Mouse (Mus musculus): ENCODE data around the gene Rilpl1.
A peak's percentile ranks its signal among the peaks of the same experiment; 100 is the strongest.
"Not testable (repeated sequence)": the region's sequence is repeated elsewhere in the genome, so short reads cannot be mapped to it uniquely, and the experiment has no call there.

Gene Rilpl1

DNA sequence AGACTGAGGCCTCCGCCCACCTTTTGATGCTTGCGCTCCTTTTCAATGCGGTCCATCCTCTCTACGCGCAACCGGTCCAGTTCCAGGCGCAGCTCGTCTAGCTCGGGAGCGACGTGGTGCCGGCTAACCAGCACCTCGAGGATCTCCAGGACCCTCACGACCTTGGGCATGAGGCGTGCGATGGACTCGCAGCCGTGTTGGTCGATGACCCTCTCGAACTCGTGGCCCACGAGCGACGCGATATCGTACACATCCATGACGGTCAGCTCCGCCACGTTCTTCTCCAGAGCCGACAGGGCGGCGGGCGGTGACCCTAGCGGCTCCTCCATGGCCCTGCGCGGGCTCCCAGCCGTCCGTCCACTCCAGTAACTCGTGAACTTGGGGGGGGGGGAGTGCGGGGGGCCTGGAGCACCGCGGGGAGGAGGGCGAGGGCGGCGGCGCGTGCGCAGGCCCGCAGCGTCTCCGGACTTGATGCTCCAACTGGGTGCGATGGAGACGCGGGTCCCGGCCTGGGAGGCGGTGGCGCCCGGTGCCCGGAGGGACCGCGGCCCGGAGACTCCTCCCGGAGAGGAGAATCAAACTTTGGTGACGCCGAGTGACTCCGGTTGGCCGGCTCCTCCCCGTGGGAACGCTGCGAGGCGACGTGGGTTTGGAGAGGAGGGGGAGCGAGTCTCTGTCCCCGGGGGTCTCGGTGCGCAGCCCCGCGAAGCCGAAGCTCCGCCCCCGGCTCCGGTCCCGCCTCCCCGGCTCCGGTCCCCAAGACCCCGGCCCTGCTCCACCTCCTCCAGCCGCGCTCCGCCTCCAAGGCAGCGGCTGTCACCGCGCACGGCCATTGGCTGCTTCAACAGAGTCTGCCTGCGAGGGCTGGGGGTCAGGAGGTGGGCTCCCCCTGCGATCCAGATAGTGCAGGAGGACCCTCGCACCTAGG is at the start of gene Rilpl1:
Gene Rilpl1 (minus strand): TSS at position 737 of the 928 bp plus-strand sequence.
- peak; percentile 72 for ATAC-seq (ENCODE audit: low TSS enrichment)

DNA sequence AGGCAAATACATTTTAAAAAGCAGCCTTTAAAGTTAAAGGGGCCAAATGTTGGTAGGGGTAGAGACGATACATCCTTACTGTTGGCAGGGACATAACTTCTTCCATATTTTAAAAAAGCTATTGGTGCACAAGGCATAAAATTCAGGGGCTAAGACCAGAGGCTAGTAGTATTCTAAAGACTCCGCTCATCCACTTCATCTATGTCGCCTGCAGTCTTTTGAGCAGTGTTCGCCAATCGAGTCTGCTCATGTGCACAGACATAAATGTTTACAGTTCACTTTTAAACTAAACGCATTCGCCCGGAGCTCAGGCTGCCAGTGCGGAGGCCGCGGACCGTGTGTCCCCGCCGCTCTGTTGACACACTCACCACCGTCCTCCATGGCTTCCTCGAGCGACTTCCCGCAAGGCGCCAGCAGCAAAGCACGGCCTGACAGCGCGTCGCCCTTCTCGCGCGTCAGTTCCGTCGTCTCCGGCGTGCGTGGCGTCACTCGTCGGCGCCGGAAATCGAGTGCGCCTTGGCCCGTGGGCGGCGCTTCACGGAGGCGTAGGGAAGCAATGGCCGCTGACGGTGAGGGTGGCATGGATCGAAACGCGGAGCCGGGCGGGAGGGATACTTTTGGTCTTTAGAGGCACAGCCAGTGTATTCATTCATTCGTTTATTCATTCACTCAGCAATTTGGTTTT is 47.6 kb upstream of the Rilpl1 start, which contains the start of the genes Eif2b1 and Gtf2h3:
Gene Eif2b1 (minus strand): TSS at position 499 of the 685 bp plus-strand sequence.
Gene Gtf2h3 (plus strand): TSS at position 508 of the 685 bp plus-strand sequence.
- ATAC-seq (ENCODE audit: low TSS enrichment) = peak; percentile 97; the same call in 1 of the 2 replicates

DNA sequence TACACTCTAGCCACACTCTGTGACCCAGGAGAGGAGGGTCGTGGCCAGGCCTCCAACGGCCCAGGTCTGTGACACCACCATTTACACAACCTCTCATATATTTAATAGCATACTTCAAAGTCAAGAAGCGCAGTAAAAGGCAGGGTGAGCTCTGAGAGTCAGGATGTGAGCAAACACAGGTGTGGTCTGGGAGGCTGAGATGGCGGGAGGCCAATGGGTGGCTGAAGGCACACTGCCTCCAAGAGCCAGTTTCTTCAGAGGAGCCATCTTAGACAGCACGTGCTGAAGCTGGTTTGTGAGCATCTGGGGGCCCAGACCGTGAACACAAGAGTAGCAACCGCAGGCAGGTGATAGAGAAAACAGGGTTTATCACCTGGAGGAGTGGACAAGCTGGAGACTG is 44.3 kb upstream of the Rilpl1 start:
- ATAC-seq (ENCODE audit: low TSS enrichment) = no peak

DNA sequence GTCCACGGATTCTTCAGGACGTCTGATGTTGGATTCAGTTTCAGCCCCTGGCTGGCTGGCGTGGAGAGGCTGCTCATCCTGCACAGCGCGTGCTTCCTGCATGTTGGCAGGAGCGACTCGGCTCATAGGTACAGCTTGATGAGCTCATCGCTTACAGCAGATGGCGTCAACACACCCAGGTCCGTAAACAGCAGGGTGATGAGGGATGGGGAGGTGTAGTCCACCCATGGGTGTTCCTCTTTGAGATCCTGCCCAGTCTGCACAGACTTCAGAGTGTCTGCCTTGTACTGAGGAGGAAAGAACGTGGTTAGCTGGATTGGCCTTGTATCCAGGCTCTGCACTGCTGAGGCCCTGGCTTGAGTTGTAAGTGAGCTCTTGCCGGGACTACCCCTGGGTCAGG is 39.9 kb upstream of the Rilpl1 start:
- ATAC-seq (ENCODE audit: low TSS enrichment) = 0 out of 2 replicates have a peak, but pooled peaks have one; percentile 6

DNA sequence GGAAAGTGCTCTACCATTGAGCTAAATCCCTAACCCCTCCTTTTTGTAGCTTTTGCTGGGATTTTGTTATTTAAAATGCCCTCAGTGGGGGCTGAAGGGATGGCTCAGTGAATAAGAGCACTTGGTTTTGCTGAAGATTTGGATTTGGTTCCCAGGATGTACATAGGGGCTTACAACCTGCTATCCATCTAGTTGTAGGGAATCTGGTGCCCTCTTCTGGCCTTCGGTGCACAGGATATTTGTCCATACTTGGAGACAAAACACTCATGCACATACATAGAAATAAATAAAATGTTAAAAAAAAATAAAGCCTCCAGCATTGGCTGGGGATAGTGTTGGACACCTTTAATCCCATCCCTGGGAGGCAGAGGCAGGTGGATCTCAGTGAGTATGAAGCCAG is 24.0 kb upstream of the Rilpl1 start:
- ATAC-seq (ENCODE audit: low TSS enrichment) = no peak

DNA sequence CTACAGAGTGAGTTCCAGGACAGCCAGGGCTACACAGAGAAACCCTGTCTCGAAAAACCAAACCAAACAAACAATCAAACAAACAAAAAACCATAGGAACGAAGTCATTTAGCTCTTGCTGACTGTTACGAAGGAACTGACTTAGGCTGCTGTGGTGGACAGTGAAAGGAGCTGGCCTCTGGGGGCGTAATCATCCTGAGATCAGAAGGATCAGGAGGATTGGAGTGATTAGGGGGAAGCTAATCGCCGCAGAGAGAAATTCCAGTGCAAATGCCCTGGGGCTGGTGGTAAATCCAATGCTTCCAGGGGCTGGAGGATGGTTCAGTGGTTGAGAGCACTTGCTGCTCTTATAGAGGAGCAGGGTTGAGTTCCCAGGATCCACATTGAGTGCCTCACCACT is 22.4 kb upstream of the Rilpl1 start:
- no peak for ATAC-seq (ENCODE audit: low TSS enrichment)

DNA sequence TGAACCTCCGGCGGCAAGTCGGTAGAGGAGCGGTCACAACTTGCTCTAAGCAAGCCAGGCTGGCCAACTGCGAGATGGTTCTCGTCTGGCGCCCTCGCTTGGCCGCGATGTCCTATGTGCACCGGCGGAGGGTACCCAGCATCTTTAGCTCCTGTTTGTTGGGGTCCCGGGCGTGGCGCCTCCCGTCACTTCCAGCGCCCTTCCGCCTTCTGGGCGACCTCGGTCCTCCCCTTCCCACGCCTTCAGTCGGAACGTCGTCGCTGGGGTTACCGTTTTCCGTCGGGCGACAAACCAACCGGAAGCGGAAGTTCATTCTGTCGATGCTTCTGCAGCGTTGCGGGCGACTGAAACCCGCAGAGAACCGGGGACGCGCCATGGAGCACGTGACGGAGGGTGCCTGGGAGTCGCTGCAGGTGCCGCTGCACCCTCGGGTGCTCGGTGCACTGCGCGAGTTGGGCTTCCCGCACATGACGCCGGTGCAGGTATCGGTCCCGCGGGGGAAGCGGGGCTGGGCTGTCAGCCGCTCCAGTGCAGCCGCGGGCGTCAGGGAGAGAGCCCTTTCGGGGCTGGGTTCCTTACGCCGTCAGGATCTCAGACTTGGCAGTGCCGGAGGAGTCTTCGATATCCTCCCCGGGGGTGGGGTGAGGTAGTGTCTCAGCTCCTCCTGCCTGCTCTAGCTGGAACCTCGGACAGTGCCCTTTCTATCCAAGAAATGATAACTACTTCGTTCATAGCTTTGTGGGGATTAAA is 21.5 kb upstream of the Rilpl1 start, which contains the start of gene Ddx55:
Gene Ddx55 (plus strand): TSS at position 307 of the 750 bp plus-strand sequence.
- peak; percentile 84 for ATAC-seq (ENCODE audit: low TSS enrichment)

DNA sequence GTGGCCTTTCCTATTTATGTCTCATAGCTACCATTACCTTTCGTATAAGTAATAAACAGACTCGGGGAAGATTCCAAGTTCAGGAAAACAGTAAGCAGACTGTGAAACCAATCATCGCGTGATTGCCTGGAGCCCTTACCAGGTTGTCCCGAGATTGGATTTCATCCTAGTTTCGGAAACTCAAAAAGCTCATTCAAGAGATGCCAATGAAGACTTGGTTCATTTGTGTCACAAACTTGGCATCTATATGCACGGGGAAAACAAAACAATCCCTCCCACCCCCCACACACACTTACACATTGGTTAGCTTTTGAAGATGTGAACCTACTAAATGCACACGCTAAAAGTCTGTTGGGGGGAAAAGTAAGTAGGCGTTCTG is 20.9 kb upstream of the Rilpl1 start:
- no peak for ATAC-seq (ENCODE audit: low TSS enrichment)

DNA sequence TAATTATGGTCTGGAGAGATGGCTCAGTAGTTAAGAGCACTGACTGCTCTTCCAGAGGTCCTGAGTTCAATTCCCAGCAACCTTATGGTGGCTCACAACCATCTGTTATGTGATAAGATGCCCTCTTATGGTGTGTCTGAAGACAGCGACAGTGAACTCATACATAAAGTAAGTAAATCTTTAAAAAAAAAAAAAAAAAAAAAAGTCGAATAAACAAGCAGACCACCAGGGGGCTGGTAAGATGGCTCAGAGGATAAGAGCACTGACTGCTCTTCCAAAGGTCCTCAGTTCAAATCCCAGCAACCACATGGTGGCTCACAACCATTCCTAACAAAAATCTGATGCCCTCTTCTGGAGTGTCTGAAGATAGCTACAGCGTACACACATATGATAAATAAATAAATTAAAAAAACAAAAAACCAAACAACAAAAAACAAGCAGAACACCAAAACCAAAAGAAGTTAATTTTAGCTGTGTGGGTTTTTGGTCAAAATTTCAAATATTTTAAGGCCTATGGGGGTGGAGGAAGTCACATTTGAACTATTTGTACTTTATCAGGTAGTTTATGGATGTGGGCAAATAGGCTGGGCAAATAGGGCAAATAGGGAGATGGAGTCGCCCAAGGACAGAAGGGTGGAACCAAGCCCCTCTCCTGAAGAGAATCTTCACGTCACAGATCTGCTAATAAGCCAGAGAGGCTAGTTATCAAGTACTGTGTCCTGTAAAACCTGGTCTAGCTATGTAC is 20.3 kb upstream of the Rilpl1 start:
- not testable (repeated sequence) for ATAC-seq (ENCODE audit: low TSS enrichment)

DNA sequence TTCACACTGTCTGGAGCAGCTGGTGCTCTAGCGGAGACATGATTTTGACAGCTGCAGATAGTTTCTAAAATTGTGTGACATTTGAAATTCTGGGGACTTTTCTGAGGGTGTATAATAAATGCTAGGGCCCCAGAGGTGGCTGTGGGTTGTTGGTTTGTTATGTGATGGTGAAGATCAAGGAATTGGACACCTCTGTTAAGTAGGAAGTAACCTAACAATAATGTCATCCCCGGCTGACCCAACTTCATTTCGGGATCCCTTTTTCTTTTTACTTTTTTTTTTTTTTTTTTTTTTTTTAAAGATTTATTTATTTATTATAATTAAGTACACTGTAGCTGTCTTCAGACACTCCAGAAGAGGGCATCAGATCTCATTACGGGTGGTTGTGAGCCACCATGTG is 19.5 kb upstream of the Rilpl1 start:
- not testable (repeated sequence) for ATAC-seq (ENCODE audit: low TSS enrichment)

DNA sequence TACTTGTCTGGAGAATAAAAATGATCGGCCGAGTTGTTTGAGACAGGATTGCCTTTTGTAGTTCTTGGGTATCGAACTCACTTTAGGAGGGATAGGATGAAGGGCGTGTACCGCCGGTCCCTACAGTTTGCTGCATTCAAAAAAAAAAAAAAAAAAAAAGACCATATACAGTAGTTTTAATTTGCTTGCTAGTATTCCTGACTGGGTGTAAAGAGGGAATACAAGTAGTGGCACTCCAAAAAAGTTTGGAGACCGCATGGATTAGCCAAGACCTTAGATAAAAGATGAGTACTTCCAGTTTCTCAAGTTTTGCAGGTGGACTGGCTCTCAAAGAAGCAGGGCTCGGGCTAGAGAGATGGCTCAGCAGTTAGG is 10.4 kb upstream of the Rilpl1 start:
- ATAC-seq (ENCODE audit: low TSS enrichment) = no peak

DNA sequence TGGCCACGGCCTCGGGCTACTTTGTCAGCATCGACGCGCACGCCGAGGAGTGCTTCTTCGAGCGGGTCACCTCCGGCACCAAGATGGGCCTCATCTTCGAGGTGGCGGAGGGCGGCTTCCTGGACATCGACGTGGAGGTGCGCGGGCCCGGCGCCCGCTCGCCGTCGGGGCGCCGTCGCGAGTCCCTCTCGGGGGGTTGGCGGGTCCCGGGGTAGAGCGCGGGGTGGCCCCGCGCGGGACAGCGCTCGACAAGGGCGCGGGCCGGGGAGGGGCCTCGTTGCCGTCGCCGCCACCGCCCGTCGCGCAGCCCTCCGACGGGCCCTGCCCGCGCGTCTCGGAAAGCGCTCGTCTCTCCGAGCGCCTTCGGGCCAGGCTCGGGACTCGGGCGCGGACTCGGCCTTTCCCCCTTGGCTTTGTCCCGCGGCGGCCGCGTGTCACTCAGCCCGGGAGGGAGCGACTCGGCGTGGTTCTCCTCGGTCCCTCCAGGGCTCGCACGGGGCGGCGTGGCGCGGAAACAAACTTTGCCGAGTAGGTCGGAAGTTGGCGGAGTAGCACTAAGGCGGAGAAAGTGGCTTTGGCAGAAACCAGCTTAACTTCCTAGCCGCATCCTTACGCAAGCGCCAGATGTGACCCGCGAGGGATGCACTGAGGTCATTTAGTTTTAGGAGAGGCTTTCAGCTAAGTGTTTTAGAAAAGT is 9.9 kb upstream of the Rilpl1 start:
- ATAC-seq (ENCODE audit: low TSS enrichment) = peak; percentile 32

DNA sequence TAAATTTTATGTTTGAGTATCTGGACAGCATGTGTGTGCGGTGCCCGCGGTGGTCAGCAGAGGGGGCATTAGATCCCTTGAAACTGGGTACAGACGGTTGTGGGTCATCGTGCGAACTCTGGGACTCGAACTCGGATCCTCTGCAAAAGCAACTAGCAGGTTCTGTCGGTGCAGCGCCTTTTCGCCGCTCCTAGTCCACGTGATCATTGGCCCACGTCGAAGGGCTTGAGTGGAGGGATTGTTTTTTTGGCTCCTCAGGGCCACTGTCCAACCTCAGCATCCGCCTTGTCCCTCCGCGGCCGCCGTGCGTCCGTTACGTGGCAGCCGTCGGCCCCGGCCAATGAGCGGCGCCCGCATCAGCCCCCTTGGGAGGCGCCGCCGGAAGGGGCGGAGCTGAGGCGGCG is 9.2 kb upstream of the Rilpl1 start, which contains the start of gene Tmed2:
Gene Tmed2 (plus strand): TSS at position 313 of the 404 bp plus-strand sequence.
- ATAC-seq (ENCODE audit: low TSS enrichment) = peak; percentile 88

DNA sequence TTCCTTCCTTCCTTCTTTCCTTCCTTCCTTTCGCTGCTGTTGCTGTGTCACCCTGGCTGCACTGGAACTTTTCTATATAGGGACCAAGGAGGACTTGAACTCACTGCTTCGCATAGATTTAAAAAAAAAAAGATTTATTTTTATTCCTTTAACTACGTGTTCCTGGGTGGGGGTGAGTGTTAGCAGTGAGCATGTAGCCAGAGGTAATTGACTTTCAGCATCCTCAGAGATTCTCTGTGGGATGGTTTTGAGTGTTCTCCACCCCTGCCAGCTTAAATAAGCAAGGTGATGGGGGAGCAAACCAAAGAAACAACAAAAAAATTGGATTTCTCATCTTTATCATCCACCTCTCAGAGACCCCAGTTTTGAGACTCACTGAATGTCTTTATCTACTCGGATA is 8.7 kb upstream of the Rilpl1 start:
- no peak for ATAC-seq (ENCODE audit: low TSS enrichment)

DNA sequence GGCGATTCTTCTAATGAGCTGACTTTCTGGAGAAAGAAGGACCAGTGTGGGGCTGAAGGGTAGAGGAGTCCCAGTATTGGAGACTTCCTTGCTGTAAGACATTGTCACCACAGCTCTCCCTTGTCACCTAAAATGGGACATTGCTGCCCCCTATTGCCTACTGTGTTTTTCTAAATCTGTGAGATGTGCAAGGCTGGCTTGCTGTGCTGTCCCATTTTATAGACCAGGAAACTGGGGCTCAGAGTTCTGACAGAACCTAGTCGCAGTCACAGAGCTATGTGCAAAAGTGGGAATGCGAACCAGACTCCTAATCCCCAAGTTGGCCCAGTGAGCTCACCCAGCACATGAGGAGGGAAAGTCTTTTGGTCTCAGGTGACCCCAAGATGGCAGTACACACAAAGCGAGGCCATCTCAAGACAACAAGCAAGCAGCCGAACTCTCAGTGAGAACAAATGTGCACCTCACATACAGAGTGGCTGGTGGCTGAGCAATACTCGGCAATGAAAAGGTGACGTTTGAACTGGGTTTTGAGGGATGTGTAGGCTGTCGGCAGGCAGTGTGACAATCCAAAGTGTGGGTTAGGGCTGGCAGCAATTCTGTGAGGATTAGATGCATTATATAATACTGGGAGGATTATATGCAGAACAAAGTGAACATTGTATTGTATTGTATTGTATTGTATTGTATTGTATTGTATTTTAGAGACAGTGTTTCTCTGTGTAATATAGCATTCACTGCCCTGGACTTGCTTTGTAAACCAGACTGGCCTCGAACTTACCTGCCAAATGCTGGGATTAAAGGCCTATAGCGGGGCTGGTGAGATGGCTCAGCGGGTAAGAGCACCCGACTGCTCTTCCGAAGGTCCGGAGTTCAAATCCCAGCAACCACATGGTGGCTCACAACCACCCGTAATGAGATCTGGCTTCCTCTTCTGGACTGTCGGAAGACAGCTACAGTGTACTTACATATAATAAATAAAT is 7.9 kb upstream of the Rilpl1 start:
- ATAC-seq (ENCODE audit: low TSS enrichment) = peak; percentile 54; the same call in 1 of the 2 replicates

DNA sequence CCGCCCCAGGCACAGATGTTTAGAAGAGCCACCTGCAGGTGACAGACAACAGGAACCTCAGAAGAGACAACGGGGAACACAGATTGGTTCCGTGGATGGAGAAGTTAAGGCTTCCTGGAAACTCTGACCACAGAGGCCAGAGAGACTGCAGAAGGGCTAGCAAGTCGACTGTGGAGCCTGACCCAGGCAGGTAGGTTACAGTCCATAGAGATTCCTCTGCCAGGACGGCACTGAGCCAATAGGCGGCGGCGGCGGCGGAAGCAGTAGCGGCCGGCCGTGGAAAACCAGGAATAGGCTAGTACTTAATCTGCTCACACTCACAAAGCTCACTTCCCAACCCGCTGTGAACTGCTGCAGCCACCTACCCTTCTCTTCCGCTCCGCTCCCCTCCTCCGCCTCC is 5.6 kb upstream of the Rilpl1 start:
- no peak for ATAC-seq (ENCODE audit: low TSS enrichment)

DNA sequence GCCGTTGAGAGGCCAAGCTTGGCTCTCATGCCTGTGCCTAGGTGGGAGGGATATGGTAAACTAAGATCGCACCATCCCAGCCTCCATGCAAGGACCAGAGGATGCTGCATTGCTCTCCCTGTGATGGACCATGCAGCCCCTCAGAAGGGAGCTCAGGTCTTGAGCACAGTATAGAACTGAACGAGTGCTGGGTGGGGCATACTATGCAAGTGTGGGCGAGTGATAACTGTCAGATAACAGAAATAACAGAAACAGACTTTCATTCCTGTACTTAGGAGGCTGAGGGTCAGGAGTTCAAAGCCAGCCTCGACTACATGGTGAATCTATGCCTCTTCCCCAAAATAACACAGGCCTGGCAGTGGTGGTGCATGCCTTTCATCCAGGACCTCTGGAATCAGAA is 3.8 kb upstream of the Rilpl1 start:
- no peak for ATAC-seq (ENCODE audit: low TSS enrichment)

DNA sequence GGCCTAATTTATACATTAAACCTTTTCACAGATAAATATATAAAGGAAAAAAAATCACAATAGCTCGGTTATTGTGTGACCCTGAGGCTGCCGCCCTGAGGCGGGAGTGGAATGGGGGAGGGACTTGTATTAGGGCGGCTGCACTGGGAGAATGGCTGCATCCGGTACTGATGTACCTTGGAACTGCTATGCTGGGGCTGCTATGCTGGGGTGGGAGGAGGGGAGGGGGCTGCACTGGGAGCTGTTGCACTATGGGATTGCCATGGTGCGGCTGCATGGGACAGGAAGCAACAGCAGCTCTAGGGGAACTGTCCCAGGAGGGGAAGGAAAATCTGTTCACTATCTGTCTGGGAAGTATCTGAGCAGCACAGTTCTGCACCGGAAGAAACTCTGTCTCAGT is 1.3 kb upstream of the Rilpl1 start:
- ATAC-seq (ENCODE audit: low TSS enrichment) = no peak

DNA sequence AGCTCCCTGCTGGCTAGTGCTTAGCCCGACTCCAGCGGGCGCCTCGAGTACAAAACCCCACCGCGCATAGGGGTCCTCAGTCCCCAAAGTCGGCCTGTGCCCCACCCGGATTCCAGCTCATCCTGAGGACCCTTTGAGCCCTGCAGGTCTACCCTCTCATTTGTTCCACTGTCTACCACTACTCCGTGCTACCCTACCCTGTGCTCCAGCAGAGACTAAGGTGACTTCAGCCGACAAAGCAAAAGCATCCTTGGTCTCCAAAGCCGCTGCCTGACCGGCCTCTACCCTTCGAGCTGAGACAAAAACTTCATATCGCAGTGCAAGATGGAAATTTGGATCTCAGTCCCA is 366 bp upstream of the Rilpl1 start:
- ATAC-seq (ENCODE audit: low TSS enrichment) = no peak

All from frontal cortex, adult (tissue).